Mouse (Mus musculus): Measurements from ENCODE around the gene Hmg20b. TPM values are rescaled to one million over a fixed set of nuclear protein-coding genes. Genes with fewer than 3 reads are reported as not detected.

The Hmg20b gene
- polyA plus RNA-seq, 1 experiment from 2014 or later, result 109 TPM

DNA sequence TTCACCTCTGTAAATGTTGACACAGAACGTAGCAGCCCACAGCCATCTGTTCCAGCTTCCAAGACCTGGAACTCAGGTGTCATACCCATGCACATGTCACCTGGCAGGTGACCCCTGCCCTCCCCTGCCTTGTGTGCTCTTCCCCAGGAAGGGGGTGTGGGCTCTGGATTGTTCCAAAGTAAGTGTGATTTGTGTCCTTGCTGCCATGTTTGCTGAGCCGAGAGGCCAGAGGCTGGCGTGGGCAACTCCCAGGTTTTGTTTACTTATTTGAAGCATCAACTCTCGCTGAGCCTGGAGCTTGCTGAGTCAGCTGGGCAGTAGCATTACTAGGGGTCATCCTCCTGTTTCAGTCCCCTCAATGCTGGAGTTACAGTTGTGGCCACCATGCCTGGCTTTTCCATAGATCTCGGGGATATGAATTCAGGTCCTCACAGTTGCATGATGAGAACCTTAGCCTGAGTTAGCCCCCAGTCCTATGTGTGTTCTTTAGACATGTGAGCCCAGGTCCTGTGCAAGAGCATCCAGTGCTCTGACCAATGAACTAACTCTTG, 38.3 kb upstream of the Hmg20b start, which contains the start of gene Gm48552:
Gene Gm48552, plus strand, starts transcription at position 501 of the 551 bp plus-strand sequence.
- 88% methylated on average over 5 of the region's 5 CpGs for WGBS
- Histone ChIP-seq H3K9me3 (no peaks in the 10 kb centered on the region), H3K27ac (0 out of 2 replicates have a peak within 1 kb of the TSS, but pooled peaks have one; percentile 31), H3K36me3 (peaks cover 50% of the 10 kb centered on the region), H3K27me3 (ENCODE audit: insufficient read depth, poor library complexity, severe bottlenecking) (no peaks in the 10 kb centered on the region), H3K4me1 (peaks cover 51% of the 10 kb centered on the region), H3K4me3 (no peak within 1 kb of the TSS)
- no peak for DNase-seq (ENCODE audit: low spot score)

DNA sequence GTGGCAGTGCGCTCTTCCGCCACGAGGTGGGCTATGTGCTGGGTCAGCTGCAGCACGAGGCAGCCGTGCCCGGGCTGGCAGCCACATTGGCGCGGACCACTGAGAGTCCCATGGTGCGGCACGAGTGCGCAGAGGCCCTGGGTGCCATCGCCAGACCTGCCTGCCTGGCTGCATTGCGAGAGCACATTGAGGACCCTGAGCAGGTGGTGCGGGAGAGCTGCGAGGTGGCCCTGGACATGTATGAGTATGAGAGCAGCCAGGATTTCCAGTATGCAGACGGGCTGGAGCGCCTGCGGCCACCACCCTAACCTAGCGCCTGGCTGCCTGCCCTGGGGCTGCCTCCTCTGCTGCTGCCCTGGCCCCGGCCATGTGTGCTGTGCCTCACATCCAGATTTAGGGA, 37.4 kb upstream of the Hmg20b start:
- H3K36me3 ChIP-seq, result peaks cover 50% of the 10 kb centered on the region
- H3K4me3 ChIP-seq, result no peak overlapping the region
- H3K4me1 ChIP-seq, result peaks cover 42% of the 10 kb centered on the region
- H3K9me3 ChIP-seq, result no peaks in the 10 kb centered on the region
- no peak overlapping the region for H3K27ac ChIP-seq
- H3K27me3 ChIP-seq (ENCODE audit: insufficient read depth, poor library complexity, severe bottlenecking), result no peaks in the 10 kb centered on the region
- 91% methylated on average over 20 of the region's 20 CpGs for WGBS
- no peak for DNase-seq (ENCODE audit: low spot score)

DNA sequence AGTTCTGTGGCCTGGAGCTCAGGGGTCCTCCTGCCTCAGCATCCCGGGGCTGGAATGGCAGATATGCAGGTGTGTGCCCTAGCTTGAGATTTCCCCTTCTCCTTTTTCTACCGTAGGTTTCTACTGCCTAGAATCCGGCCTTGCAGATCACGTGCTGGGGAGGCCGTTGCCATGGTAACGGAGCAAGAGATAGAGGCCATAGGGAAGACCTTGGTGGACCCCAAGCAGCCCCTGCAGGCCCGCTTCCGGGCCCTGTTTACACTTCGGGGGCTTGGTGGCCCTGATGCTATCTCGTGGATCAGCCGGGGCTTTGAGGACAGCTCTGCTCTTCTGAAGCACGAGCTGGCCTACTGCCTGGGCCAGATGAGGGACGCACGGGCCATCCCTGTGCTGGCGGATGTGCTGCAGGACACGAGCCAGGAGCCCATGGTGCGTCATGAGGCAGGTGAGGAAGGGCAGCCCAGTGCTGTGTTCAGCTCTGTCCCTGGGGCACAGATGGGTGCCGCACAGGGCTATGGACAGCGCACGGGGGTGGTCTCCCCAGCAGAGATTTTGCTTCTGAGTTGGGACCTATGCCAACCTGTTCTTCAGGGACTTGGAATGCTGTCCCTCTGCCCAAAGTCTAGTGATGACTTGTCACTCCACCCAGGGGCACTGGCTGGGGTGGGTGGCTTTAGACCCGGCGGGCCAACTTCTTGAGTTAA, 35.5 kb upstream of the Hmg20b start:
- Histone ChIP-seq H3K36me3 (peaks cover 43% of the 10 kb centered on the region), H3K4me1 (peaks cover 47% of the 10 kb centered on the region), H3K27ac (0 out of 2 replicates have a peak overlapping the region, but pooled peaks have one; percentile 93), H3K27me3 (ENCODE audit: insufficient read depth, poor library complexity, severe bottlenecking) (no peaks in the 10 kb centered on the region), H3K4me3 (peak overlapping the region; percentile 96), H3K9me3 (no peaks in the 10 kb centered on the region)
- no peak for DNase-seq (ENCODE audit: low spot score)
- 81% methylated on average over 22 of the region's 22 CpGs for WGBS

DNA sequence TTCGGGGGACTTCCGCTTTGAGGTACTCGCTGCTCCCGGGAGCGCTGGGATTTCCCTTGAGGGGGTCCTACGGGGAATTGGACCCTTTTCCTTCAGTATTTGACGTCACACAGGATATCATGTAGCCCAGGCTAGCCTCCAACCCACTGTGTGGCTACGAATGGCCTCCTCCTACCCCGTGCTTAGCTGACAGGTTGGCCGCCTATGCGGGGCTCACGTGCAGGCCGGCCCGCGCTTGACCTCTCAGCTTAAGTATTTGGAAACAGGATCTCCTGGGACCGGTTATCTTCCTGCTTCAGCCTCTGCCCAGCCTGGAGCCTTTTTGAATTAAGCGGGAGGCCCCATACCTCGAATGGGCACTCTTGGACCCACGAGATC, 34.3 kb upstream of the Hmg20b start:
- no peaks in the 10 kb centered on the region for H3K27me3 ChIP-seq (ENCODE audit: insufficient read depth, poor library complexity, severe bottlenecking)
- no peak for DNase-seq (ENCODE audit: low spot score)
- no peaks in the 10 kb centered on the region for H3K9me3 ChIP-seq
- WGBS, result under 1% methylated on average over 19 of the region's 19 CpGs
- H3K27ac ChIP-seq, result peak overlapping the region; percentile 93
- H3K4me3 ChIP-seq, result peak overlapping the region; percentile 96
- peaks cover 40% of the 10 kb centered on the region for H3K36me3 ChIP-seq
- H3K4me1 ChIP-seq, result peaks cover 38% of the 10 kb centered on the region

DNA sequence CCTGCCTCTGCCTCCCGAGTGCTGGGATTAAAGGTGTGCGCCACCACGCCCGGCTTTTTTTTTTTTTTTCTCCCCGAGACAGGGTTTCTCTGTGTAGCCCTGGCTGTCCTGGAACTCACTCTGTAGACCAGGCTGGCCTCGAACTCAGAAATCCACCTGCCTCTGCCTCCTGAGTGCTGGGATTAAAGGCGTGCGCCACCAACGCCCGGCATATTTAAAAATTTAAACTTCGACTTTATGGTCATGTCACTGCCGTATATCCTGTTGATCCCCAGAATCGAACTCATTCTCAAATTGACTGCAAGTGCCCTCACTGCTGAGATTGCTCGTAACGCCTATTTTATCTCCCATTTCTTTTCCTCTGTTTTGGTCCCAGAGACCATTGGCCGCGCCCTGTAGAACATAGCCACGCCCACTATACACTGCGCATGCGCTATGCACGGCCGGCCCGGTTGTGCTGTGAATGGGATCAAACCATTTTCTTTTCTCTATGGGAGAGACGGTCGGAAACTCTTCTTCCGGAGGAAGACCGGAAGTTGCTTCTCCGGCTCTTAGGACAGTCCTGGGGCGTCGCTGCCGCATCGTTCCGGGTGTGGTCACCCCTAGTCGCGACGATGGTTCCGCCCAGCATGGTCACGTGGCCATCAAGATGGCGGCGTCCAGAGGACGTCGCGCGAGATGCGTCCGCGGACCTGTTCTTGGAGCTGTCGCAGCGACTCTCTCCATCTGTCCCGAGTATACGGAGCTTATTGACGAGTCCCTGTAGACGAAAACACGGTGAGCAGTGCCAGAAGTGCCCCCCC, 33.7 kb upstream of the Hmg20b start, which contains the start of the genes Dohh and Gm48551:
Gene Dohh, plus strand, starts transcription at position 627 of the 803 bp plus-strand sequence.
Gene Gm48551, plus strand, starts transcription at position 665 of the 803 bp plus-strand sequence.
- Histone ChIP-seq H3K27me3 (ENCODE audit: insufficient read depth, poor library complexity, severe bottlenecking) (no peaks in the 10 kb centered on the region), H3K36me3 (peaks cover 34% of the 10 kb centered on the region), H3K4me3 (peak within 1 kb of the TSS; percentile 96), H3K4me1 (peaks cover 36% of the 10 kb centered on the region), H3K27ac (peak within 1 kb of the TSS; percentile 93), H3K9me3 (no peaks in the 10 kb centered on the region)
- WGBS, result 6% methylated on average over 54 of the region's 54 CpGs
- peak; percentile 99 for DNase-seq (ENCODE audit: low spot score)

DNA sequence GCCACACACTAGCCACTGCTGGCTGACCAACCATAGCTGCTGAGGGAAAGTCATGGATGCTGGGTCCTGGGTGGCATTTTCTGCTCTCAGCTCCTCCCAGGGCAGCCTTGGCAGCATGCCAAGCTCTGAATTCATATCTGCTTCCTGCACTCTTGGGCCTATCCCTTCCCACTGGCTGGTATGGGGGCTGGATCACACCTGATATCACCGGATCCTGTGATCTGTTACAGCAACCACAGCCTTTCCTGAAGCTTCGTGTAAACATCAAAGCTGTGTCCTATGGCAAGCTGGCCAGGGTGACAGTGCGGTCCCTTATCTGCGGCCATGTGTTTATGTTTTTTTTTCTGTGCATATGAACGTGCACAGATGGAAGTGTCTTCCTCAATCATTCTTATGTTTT, 31.8 kb upstream of the Hmg20b start:
- peak overlapping the region; percentile 65; the same call in 1 of the 2 replicates for H3K27ac ChIP-seq
- no peaks in the 10 kb centered on the region for H3K9me3 ChIP-seq
- DNase-seq (ENCODE audit: low spot score), result no peak
- peaks cover 15% of the 10 kb centered on the region for H3K36me3 ChIP-seq
- no peaks in the 10 kb centered on the region for H3K27me3 ChIP-seq (ENCODE audit: insufficient read depth, poor library complexity, severe bottlenecking)
- H3K4me1 ChIP-seq, result peaks cover 38% of the 10 kb centered on the region
- no peak overlapping the region for H3K4me3 ChIP-seq
- 55% methylated on average over 5 of the region's 5 CpGs for WGBS

DNA sequence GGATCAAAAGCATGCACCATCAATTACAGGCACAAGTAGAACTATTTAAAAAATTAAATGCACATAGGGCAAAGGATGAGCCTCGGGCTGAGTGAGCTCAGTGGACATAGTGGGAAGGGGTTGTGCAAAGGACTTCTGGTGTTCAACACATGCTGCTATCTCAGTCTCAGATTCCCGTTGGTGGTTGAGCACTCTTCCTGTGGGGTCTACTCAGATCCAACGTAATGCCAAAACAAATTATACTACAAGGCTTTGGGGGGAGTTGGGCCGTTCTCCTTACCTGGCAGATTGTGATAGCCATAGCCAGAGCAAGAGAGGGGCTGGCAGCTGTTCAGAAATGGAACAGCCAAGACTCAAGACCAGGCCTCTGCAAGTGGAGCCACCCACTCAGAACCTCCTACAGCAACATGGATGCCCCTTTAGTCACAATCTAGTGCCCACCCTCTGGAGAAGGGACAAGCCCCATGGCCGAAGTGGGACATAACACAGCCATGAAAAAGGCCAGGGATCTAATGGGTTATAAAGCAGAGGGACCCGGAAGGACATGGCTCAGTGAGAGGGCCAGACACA, 29.6 kb upstream of the Hmg20b start:
- 94% methylated on average over 6 of the region's 6 CpGs for WGBS
- Histone ChIP-seq H3K36me3 (peaks cover 13% of the 10 kb centered on the region), H3K4me1 (peaks cover 34% of the 10 kb centered on the region), H3K4me3 (no peak overlapping the region), H3K27ac (peak overlapping the region; percentile 22; the same call in 1 of the 2 replicates), H3K27me3 (ENCODE audit: insufficient read depth, poor library complexity, severe bottlenecking) (no peaks in the 10 kb centered on the region), H3K9me3 (no peaks in the 10 kb centered on the region)
- no peak for DNase-seq (ENCODE audit: low spot score)

- DNase-seq (ENCODE audit: low spot score), result no peak
- Histone ChIP-seq H3K9me3 (no peaks in the 10 kb centered on the region), H3K27me3 (ENCODE audit: insufficient read depth, poor library complexity, severe bottlenecking) (no peaks in the 10 kb centered on the region), H3K27ac (peak overlapping the region; percentile 98), H3K4me3 (peak overlapping the region; percentile 94), H3K4me1 (peaks cover 33% of the 10 kb centered on the region), H3K36me3 (peaks cover 17% of the 10 kb centered on the region)
- 58% methylated on average over 3 of the region's 3 CpGs for WGBS
These were observed 28.9 kb upstream of the Hmg20b start for GRCm38 (mm10) chr10:81379183-81379553.

- no peaks in the 10 kb centered on the region for H3K9me3 ChIP-seq
- H3K27ac ChIP-seq, result peak overlapping the region; percentile 98
- DNase-seq (ENCODE audit: low spot score), result peak; percentile 100
- WGBS, result under 1% methylated on average over 46 of the region's 46 CpGs
- peak overlapping the region; percentile 94 for H3K4me3 ChIP-seq
- H3K36me3 ChIP-seq, result peaks cover 22% of the 10 kb centered on the region
- H3K4me1 ChIP-seq, result peaks cover 34% of the 10 kb centered on the region
- no peaks in the 10 kb centered on the region for H3K27me3 ChIP-seq (ENCODE audit: insufficient read depth, poor library complexity, severe bottlenecking)
These were observed 28.4 kb upstream of the Hmg20b start for GRCm38 (mm10) chr10:81378553-81379182.

DNA sequence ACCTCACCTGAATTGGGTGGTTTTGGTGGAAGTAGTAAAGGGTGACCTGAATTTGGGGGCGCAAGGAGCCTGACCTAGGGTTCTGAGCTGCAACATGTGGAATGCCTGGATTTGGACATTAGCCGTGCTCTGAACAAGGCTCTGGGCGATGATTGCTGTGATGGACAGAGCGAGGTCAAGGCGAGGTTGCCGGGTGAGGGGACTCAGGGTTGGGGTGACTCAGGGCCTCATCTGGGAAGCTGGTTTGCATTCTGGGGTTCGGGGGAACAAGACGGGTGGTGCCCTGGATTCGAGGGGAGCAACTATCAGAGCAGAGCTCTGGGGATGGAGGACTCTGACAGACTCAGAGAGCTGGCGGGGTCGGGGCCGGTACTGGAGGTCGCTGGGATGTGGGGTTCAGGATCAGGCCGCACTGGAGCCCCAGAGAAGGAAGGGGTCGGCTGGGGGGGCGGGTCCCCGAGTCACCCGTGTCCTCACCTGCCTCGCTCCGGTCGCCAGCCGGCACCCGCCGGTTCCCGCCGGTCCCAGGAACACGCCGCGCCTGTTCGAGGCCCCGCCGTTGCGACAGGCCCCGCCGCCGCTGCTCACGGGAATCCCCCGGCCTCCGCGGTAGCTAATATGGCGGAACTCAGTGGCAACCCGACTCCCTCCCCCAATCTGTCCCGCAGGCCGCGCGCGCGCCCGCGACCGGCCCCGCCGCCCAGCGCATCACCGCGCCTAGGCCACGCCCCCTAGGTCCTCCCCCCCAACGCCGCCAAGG, 27.7 kb upstream of the Hmg20b start, which contains the start of gene Fzr1:
Gene Fzr1, minus strand, starts transcription at position 724 of the 760 bp plus-strand sequence.
- H3K36me3 ChIP-seq, result peaks cover 29% of the 10 kb centered on the region
- peak within 1 kb of the TSS; percentile 98 for H3K27ac ChIP-seq
- no peaks in the 10 kb centered on the region for H3K27me3 ChIP-seq (ENCODE audit: insufficient read depth, poor library complexity, severe bottlenecking)
- DNase-seq (ENCODE audit: low spot score), result no peak
- WGBS, result 1% methylated on average over 59 of the region's 59 CpGs
- peaks cover 40% of the 10 kb centered on the region for H3K4me1 ChIP-seq
- no peaks in the 10 kb centered on the region for H3K9me3 ChIP-seq
- peak within 1 kb of the TSS; percentile 94 for H3K4me3 ChIP-seq

DNA sequence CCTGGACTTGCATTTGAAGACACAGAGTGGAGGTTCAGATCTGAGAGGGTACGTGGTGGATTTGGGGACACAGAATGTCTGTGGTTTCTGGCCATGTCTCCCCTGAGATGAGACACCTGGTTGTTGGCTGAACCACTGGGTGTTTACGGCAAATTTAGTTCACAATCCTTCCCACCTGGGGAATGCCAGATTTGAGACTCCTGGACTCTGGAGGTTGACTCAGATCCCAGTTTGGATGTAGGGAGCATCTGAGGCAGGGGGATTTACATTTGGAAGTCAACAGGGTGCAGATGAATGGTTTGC, 27.0 kb upstream of the Hmg20b start:
- Histone ChIP-seq H3K27me3 (ENCODE audit: insufficient read depth, poor library complexity, severe bottlenecking) (no peaks in the 10 kb centered on the region), H3K36me3 (peaks cover 35% of the 10 kb centered on the region), H3K27ac (peak overlapping the region; percentile 98), H3K4me1 (peaks cover 44% of the 10 kb centered on the region), H3K4me3 (peak overlapping the region; percentile 94), H3K9me3 (no peaks in the 10 kb centered on the region)
- WGBS, result 57% methylated on average over 2 of the region's 2 CpGs
- DNase-seq (ENCODE audit: low spot score), result no peak
